Mouse (Mus musculus) heart, adult 10 weeks (tissue): ENCODE data around the gene Gm20379. TPM values are rescaled to one million over a fixed set of nuclear protein-coding genes. Genes with fewer than 3 reads are reported as not detected.

Source experiments
- polyA plus RNA-seq: library from polyadenylated mRNA; stranded (reverse); fragments of 350-450 nt; fragmentation: Illumina TruSeq; extraction: RNeasy Lipid Tissue Mini Kit (QIAGEN cat#74804); gene quantifications from one replicate; pipeline ENCODE4 v1.2.3, GENCODE M21; 2014; ENCODE audit warnings: low read depth, low replicate concordance

The Gm20379 gene
- not detected for polyA plus RNA-seq

GRCm38 (mm10) chr13:92305680-92306079 lies at the start of gene Gm20379:
Gm20379 (plus strand) TSS chr13:92305980.

GRCm38 (mm10) chr13:92354456-92355271 lies 48.9 kb downstream of the Gm20379 start, which contains the start of the genes Dhfr and Msh3:
Dhfr (plus strand) TSS chr13:92354726.
Msh3 (minus strand) TSS chr13:92355003.

Other genes starting within 250 kb of the Gm20379 start
- gene Rasgrf2, start 174.3 kb upstream of the Gm20379 start, polyA plus RNA-seq = 9.9 TPM
- gene Dhfr, start 48.7 kb downstream of the Gm20379 start, polyA plus RNA-seq = 1.6 TPM
- 12.4 TPM for gene Msh3, start 49.0 kb downstream of the Gm20379 start, polyA plus RNA-seq
- gene Ankrd34b, start 119.9 kb downstream of the Gm20379 start, polyA plus RNA-seq = not detected
- 2.9 TPM for gene Fam151b, start 178.0 kb downstream of the Gm20379 start, polyA plus RNA-seq
- 13.1 TPM for gene Zfyve16, start 224.9 kb downstream of the Gm20379 start, polyA plus RNA-seq